Mouse (Mus musculus) frontal cortex, postnatal 14 days (tissue): Measurements from ENCODE around the gene Rexo1.

Experiments
- DNase-seq, 2 experiments: peaks; one replicate each; pipeline ENCODE4 v3.0.0; 2022; ENCODE audit warnings: low spot score in 2 of 2

Rexo1 gene

GRCm38 (mm10) chr10:80504724-80505123 lies 56.6 kb downstream of the Rexo1 start:
- no peak for DNase-seq

DNA sequence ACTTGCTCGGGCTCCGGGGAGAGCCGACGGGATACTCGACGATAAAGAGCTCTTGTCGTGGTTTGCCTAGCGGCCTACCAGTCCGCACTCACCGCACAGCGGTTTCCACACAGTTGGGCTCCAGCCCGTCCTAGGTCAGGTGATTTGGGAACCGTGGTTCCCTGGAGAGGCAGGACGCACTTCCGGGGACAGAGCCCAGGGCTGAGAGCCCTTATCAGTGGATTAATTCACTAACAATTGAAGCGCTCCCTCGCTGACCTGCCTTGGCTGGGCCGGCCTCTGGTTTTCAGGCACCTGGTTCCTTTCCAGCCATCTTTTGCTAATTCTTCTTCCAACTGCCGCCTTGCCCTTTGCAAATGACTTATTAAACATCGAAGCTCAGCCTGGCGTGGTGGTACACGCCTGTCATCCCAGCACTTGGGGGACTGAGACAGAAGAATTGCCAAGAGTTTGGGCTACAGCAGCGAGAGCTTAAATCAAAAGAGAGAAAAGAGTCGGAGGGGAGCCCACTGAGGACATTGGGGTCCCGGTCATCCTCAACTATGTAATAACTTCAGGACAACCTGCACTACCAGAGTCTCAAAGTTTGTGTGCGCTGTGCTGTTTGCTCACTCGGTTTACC lies 57.6 kb downstream of the Rexo1 start:
- DNase-seq: no peak

DNA sequence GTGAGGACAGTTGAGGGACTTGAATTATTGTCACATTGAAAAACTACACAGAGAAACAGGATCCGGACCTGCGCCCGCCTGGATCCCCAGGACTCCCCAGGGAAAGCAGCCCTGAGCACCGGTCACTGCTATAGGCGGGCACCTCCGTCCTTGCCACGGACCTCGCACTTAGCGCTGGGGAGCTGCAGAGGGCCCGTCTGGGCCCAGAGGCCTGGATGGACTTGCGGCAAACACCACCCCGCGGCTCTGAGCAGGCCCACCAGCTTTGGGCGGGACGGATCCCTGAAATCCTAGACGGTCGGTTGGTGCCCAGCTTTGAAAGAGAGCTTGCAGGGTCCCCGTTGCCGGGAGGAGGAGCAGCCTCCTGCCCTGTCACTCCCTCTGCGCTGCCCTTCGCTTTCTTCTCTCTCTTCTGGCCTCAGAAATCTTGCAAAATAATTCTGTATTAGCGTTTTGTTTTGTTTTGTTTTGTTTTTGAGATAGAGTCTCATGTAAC lies 58.5 kb downstream of the Rexo1 start:
- no peak for DNase-seq

DNA sequence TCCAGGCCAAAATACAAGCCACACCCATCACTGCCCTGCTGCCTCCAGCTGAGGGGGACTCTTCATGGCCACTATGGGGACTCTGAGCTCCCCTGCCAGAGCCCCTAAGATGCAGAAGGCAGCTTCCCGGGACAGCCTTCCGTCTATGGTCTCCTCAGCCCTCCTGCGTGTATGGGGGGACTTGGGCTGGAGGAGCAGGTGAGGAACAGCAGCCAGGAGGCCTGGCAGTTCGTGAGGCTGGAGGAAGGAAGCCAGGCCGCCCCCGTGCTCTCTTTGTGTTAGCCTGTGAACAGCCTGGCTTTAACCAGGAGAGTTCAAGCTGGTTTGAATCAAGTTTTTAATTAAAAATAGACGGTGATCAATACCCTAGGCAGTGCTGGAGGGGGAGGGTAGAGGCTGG lies 59.1 kb downstream of the Rexo1 start:
- no peak for DNase-seq

DNA sequence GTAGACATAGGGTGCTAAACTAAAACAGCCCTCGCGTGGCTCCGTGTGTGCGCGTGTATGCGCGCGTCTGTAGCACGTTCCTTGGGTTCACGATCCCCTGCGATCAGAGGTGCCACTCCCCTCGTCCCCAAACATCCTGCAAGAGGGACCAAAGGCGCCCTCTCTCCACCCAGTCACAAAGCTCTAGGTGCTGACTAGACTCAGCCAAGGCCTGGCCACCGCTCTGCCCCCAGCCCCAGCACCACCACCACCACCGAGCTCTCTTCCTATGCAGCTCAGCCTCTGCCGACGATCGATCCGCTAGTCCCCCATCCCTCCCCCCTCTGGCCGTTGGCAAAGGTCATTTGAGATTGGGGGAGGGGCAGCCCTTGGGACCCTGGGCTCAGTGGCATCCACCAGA lies 64.9 kb downstream of the Rexo1 start:
- no peak for DNase-seq

DNA sequence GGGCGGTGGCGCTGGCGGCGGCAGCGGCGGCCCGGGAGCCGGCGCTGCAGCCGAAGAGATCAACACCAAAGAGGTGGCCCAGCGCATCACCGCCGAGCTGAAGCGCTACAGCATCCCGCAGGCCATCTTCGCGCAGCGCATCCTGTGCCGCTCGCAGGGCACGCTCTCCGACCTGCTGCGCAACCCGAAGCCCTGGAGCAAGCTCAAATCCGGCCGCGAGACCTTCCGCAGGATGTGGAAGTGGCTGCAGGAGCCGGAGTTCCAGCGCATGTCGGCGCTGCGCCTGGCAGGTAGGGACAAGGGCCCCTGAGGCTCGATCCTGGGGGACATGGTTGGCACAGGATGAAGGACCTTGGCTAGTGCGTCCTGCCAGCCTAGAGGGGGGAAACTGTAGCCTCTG lies 65.5 kb downstream of the Rexo1 start:
- no peak for DNase-seq

GRCm38 (mm10) chr10:80494732-80495131 lies 66.6 kb downstream of the Rexo1 start, which contains the start of gene Onecut3:
Gene Onecut3, plus strand, starts transcription at chr10:80494835.
- DNase-seq: no peak
